Mouse (Mus musculus) lung, embryonic 15.5 days (tissue): ENCODE measurements around the gene Dysf. TPM values are rescaled to one million over a fixed set of nuclear protein-coding genes. Genes with fewer than 3 reads are reported as not detected.

Source experiments
- ATAC-seq: fragments of 200-750 bp; cut with Nextera tagmentation; 2 replicates; pipeline ENCODE4 v1.8.0; 2017; ENCODE audit warnings: moderate number of reproducible peaks, borderline replicate concordance; ENCODE audit not compliant: low FRiP score, low TSS enrichment; ENCODE audit errors: extremely low read depth
- H3K27ac ChIP-seq: fragments of 300-500 bp; sonication (generic); 2 replicates; pipeline ENCODE4 v1.5.1; 2015; ENCODE audit warnings: moderate library complexity, mild to moderate bottlenecking, inconsistent platforms
- H3K27me3 ChIP-seq: fragments of 300-500 bp; sonication (generic); 2 replicates; pipeline ENCODE4 v1.6.1; 2015; ENCODE audit warnings: inconsistent platforms
- H3K36me3 ChIP-seq: fragments of 300-500 bp; sonication (generic); 2 replicates; pipeline ENCODE4 v1.6.1; 2015; ENCODE audit warnings: inconsistent platforms
- H3K4me1 ChIP-seq: fragments of 300-500 bp; sonication (generic); 2 replicates; pipeline ENCODE4 v1.6.1; 2015; ENCODE audit warnings: inconsistent platforms
- H3K4me2 ChIP-seq: fragments of 300-500 bp; sonication (generic); 2 replicates; pipeline ENCODE4 v1.6.1; 2015; ENCODE audit warnings: inconsistent platforms, mild to moderate bottlenecking, moderate library complexity
- H3K4me3 ChIP-seq: fragments of 300-500 bp; sonication (generic); 2 replicates; pipeline ENCODE4 v1.5.1; 2015; ENCODE audit warnings: mild to moderate bottlenecking, inconsistent platforms
- H3K9ac ChIP-seq: fragments of 300-500 bp; sonication (generic); 2 replicates; pipeline ENCODE4 v1.6.1; 2015; ENCODE audit warnings: inconsistent platforms
- H3K9me3 ChIP-seq: fragments of 300-500 bp; sonication (generic); 2 replicates; pipeline ENCODE4 v1.6.1; 2016; ENCODE audit warnings: inconsistent platforms
- WGBS: fragments of 180-500 bp; shearing (Covaris S2); methylation state at CpG from one replicate; pipeline ENCODE4 v1.1.7; 2015; 5-methylcytosine and 5-hydroxymethylcytosine counted together
- polyA plus RNA-seq: library from polyadenylated mRNA; unstranded; fragments of >200 nt; fragmentation: Nextera tagmentation; extraction: Ambion mirVana; gene quantifications from 2 replicates; pipeline ENCODE4 v1.2.1, GENCODE M21; 2015

Gene Dysf
- polyA plus RNA-seq, 1 experiment from 2014 or later, result 9.8 TPM

DNA sequence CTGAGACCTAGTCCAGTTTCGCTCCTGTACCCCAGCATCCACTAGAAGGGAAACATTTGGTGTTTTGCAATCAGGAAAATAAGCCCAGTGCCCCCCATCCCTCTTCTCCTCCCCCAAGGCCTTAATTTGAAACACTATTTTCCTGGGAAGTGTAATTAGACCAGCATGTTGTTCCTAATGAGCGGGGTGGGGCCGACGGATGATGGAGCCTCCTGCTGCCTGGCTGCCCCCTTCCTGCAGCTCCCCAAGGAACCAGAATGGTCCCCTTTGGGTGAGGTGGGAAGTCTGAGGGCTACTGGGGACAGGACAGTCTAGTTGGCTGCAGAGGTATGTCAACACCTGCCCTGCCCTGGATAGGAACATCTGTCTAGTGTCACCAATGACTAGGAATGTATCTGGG is 136.0 kb downstream of the Dysf start:
- Histone ChIP-seq H3K36me3 (no peaks in the 10 kb centered on the region), H3K4me3 (no peak overlapping the region), H3K9me3 (no peaks in the 10 kb centered on the region), H3K4me2 (no peak overlapping the region), H3K4me1 (peaks cover 9% of the 10 kb centered on the region; the same call in 1 of the 2 replicates), H3K27ac (no peak overlapping the region), H3K27me3 (no peaks in the 10 kb centered on the region), H3K9ac (no peak overlapping the region)
- ATAC-seq, result no peak
- WGBS, result 91% methylated on average over 4 of the region's 4 CpGs

- no peak overlapping the region for H3K9ac ChIP-seq
- H3K27ac ChIP-seq, result no peak overlapping the region
- H3K27me3 ChIP-seq, result no peaks in the 10 kb centered on the region
- H3K4me2 ChIP-seq, result no peak overlapping the region
- H3K36me3 ChIP-seq, result no peaks in the 10 kb centered on the region
- WGBS, result 72% methylated on average over 13 of the region's 13 CpGs
- no peaks in the 10 kb centered on the region for H3K9me3 ChIP-seq
- no peak overlapping the region for H3K4me3 ChIP-seq
- no peak for ATAC-seq
- peaks cover 9% of the 10 kb centered on the region; the same call in 1 of the 2 replicates for H3K4me1 ChIP-seq
Observed at GRCm38 (mm10) chr6:84147206-84148004, 139.0 kb downstream of the Dysf start.

- Histone ChIP-seq H3K4me2 (no peak overlapping the region), H3K9me3 (no peaks in the 10 kb centered on the region), H3K4me1 (no peaks in the 10 kb centered on the region), H3K9ac (no peak overlapping the region), H3K27me3 (no peaks in the 10 kb centered on the region), H3K36me3 (no peaks in the 10 kb centered on the region), H3K27ac (no peak overlapping the region), H3K4me3 (no peak overlapping the region)
- 56% methylated on average over 6 of the region's 6 CpGs for WGBS
- no peak for ATAC-seq
Observed at GRCm38 (mm10) chr6:84148470-84148869, 140.1 kb downstream of the Dysf start.

DNA sequence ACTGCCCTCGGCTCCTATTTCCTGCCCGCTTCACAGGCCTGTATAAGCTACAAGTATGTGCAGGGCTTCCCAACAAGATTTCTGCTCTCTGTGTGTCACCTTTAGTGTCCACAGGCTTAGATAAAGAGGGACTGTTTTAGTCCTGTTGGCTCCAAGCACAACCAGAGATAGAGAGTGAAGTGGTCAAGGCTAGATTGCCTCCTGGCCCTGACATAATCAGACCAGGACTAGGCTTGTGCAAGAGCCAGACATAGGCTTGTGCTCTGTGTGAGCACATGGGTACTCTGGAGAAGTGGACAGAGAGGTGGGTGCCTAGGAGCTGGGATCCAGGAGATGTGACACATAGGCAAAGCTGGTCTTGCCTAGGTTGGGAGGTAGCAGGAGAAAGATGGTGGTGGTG is 146.1 kb downstream of the Dysf start:
- no peak for ATAC-seq
- no peaks in the 10 kb centered on the region for H3K9me3 ChIP-seq
- H3K4me2 ChIP-seq, result no peak overlapping the region
- WGBS, result 81% methylated on average over 2 of the region's 2 CpGs
- no peak overlapping the region for H3K27ac ChIP-seq
- no peaks in the 10 kb centered on the region for H3K27me3 ChIP-seq
- no peak overlapping the region for H3K4me3 ChIP-seq
- H3K36me3 ChIP-seq, result no peaks in the 10 kb centered on the region
- H3K9ac ChIP-seq, result no peak overlapping the region
- H3K4me1 ChIP-seq, result no peaks in the 10 kb centered on the region

GRCm38 (mm10) chr6:84155765-84156164 is 147.4 kb downstream of the Dysf start:
- WGBS, result 60% methylated on average over 3 of the region's 3 CpGs
- Histone ChIP-seq H3K9ac (no peak overlapping the region), H3K4me2 (no peak overlapping the region), H3K4me3 (no peak overlapping the region), H3K4me1 (no peaks in the 10 kb centered on the region), H3K27me3 (no peaks in the 10 kb centered on the region), H3K36me3 (no peaks in the 10 kb centered on the region), H3K9me3 (no peaks in the 10 kb centered on the region), H3K27ac (no peak overlapping the region)
- ATAC-seq, result no peak

GRCm38 (mm10) chr6:84156481-84157025 is 148.2 kb downstream of the Dysf start:
- no peak for ATAC-seq
- no peak overlapping the region for H3K27ac ChIP-seq

DNA sequence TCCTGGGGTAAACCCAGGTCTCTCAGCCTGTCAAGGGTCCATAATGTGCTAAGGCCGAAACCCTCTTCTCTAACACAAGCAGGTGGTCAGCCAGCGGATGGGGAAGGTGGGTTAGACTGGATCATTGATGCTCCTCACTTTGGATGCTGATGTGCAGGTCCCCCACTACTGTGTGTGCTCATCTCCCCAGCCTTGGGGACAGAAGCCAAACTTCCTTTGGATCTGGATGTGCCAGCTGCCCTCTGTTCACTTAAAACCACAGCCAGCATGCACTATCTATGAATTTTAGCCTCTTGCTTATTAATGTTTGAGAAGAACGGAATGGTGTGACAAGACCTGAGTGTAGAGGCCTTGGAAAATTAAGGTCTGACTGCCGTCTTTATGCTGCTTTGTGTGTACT is 150.7 kb downstream of the Dysf start:
- no peak overlapping the region for H3K27ac ChIP-seq
- H3K27me3 ChIP-seq, result no peaks in the 10 kb centered on the region
- no peak overlapping the region for H3K9ac ChIP-seq
- no peak for ATAC-seq
- 84% methylated on average over 4 of the region's 4 CpGs for WGBS
- H3K4me3 ChIP-seq, result no peak overlapping the region
- H3K4me2 ChIP-seq, result no peak overlapping the region
- no peaks in the 10 kb centered on the region for H3K4me1 ChIP-seq
- no peaks in the 10 kb centered on the region for H3K36me3 ChIP-seq
- H3K9me3 ChIP-seq, result no peaks in the 10 kb centered on the region

More at GRCm38 (mm10) chr6:84156481-84157025, 148.2 kb downstream of the Dysf start:
- no peak overlapping the region for H3K9ac ChIP-seq
- H3K4me2 ChIP-seq, result no peak overlapping the region
- H3K4me1 ChIP-seq, result no peaks in the 10 kb centered on the region
- 77% methylated on average over 4 of the region's 4 CpGs for WGBS
- no peaks in the 10 kb centered on the region for H3K27me3 ChIP-seq
- H3K9me3 ChIP-seq, result no peaks in the 10 kb centered on the region
- H3K4me3 ChIP-seq, result no peak overlapping the region
- H3K36me3 ChIP-seq, result no peaks in the 10 kb centered on the region

DNA sequence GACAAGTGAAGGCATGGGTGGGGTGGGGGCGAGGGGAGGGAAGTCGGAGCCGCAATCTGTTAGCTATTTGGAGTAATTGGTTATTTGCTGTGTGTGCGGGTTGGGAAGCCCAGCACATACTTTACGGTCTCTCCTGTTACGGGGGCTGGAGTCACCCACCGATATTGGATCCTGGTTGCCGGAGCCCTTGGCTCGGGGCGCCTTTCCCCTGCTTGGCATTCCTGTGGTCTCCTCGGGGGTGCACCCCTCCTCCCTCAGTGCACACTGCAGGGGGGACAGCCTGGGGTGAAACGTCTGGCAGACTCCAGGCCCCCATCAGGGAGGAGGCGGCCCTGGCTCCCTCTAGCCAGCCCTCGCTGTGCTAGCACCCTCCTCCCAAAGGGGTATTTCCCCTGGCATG is 159.2 kb downstream of the Dysf start:
- H3K4me1 ChIP-seq, result no peaks in the 10 kb centered on the region
- no peaks in the 10 kb centered on the region for H3K9me3 ChIP-seq
- WGBS, result 73% methylated on average over 14 of the region's 14 CpGs
- no peak overlapping the region for H3K4me3 ChIP-seq
- H3K9ac ChIP-seq, result no peak overlapping the region
- H3K27ac ChIP-seq, result no peak overlapping the region
- ATAC-seq, result no peak
- H3K27me3 ChIP-seq, result no peaks in the 10 kb centered on the region
- no peaks in the 10 kb centered on the region for H3K36me3 ChIP-seq
- no peak overlapping the region for H3K4me2 ChIP-seq

GRCm38 (mm10) chr6:84168571-84168970 is 160.2 kb downstream of the Dysf start:
- H3K4me1 ChIP-seq, result no peaks in the 10 kb centered on the region
- H3K4me3 ChIP-seq, result no peak overlapping the region
- no peak overlapping the region for H3K9ac ChIP-seq
- H3K36me3 ChIP-seq, result no peaks in the 10 kb centered on the region
- H3K9me3 ChIP-seq, result no peaks in the 10 kb centered on the region
- no peak overlapping the region for H3K27ac ChIP-seq
- no peak overlapping the region for H3K4me2 ChIP-seq
- no peak for ATAC-seq
- no peaks in the 10 kb centered on the region for H3K27me3 ChIP-seq
- WGBS, result 96% methylated on average over 1 of the region's 1 CpGs

- Histone ChIP-seq H3K36me3 (no peaks in the 10 kb centered on the region), H3K4me3 (no peak overlapping the region), H3K4me2 (no peak overlapping the region), H3K27ac (no peak overlapping the region), H3K27me3 (no peaks in the 10 kb centered on the region), H3K9ac (no peak overlapping the region), H3K9me3 (no peaks in the 10 kb centered on the region), H3K4me1 (no peaks in the 10 kb centered on the region)
- WGBS, result 85% methylated on average over 6 of the region's 6 CpGs
- ATAC-seq, result no peak
Observed at GRCm38 (mm10) chr6:84173626-84174025, 165.2 kb downstream of the Dysf start.

GRCm38 (mm10) chr6:84178776-84179405 is 170.5 kb downstream of the Dysf start:
- H3K4me2 ChIP-seq, result no peak overlapping the region
- H3K9ac ChIP-seq, result no peak overlapping the region
- H3K27ac ChIP-seq, result no peak overlapping the region
- WGBS, result 54% methylated on average over 5 of the region's 5 CpGs
- H3K4me1 ChIP-seq, result 0 out of 2 replicates have a peak, but pooled peaks cover 5% of the 10 kb centered on the region
- H3K27me3 ChIP-seq, result no peaks in the 10 kb centered on the region
- no peak for ATAC-seq
- no peak overlapping the region for H3K4me3 ChIP-seq
- H3K36me3 ChIP-seq, result no peaks in the 10 kb centered on the region
- H3K9me3 ChIP-seq, result no peaks in the 10 kb centered on the region

GRCm38 (mm10) chr6:84181452-84181851 is 173.1 kb downstream of the Dysf start:
- Histone ChIP-seq H3K9ac (no peak overlapping the region), H3K27ac (peak overlapping the region; percentile 50), H3K4me1 (0 out of 2 replicates have a peak, but pooled peaks cover 5% of the 10 kb centered on the region), H3K4me3 (no peak overlapping the region), H3K36me3 (no peaks in the 10 kb centered on the region), H3K4me2 (no peak overlapping the region), H3K27me3 (no peaks in the 10 kb centered on the region), H3K9me3 (no peaks in the 10 kb centered on the region)
- ATAC-seq, result peak; percentile 64; the same call in 1 of the 2 replicates
- WGBS, result 25% methylated on average over 4 of the region's 4 CpGs
